Mouse (Mus musculus) hindbrain, embryonic 16.5 days (tissue): ENCODE measurements around the gene Trim17. TPM values are rescaled to one million over a fixed set of nuclear protein-coding genes. Genes with fewer than 3 reads are reported as not detected.

ENCODE experiments used
- ATAC-seq: fragments of 200-750 bp; cut with Nextera tagmentation; 2 replicates; pipeline ENCODE4 v1.8.0; 2017; ENCODE audit warnings: moderate TSS enrichment, moderate library complexity
- H3K27ac ChIP-seq: fragments of 300-500 bp; sonication (generic); 2 replicates; pipeline ENCODE4 v1.5.1; 2014; ENCODE audit warnings: low read depth, mild to moderate bottlenecking, control low read depth, low read length, moderate library complexity
- H3K27me3 ChIP-seq: fragments of 300-500 bp; sonication (generic); replicated peaks from 2 replicates; pipeline ENCODE4 v1.6.1; 2014; ENCODE audit warnings: low read length; ENCODE audit not compliant: control insufficient read depth, insufficient read depth
- H3K36me3 ChIP-seq: fragments of 300-500 bp; sonication (generic); 2 replicates; pipeline ENCODE4 v1.6.1; 2014; ENCODE audit warnings: mild to moderate bottlenecking, low read length, moderate library complexity, mixed read lengths; ENCODE audit not compliant: control insufficient read depth, insufficient read depth
- H3K4me1 ChIP-seq: fragments of 300-500 bp; sonication (generic); 2 replicates; pipeline ENCODE4 v1.6.1; 2014; ENCODE audit warnings: low read depth, low read length; ENCODE audit not compliant: control insufficient read depth, insufficient read depth
- H3K4me2 ChIP-seq: fragments of 300-500 bp; sonication (generic); 2 replicates; pipeline ENCODE4 v1.6.1; 2014; ENCODE audit warnings: mild to moderate bottlenecking, low read length, control low read depth, moderate library complexity
- H3K4me3 ChIP-seq: fragments of 300-500 bp; sonication (generic); 2 replicates; pipeline ENCODE4 v1.5.1; 2014; ENCODE audit warnings: mild to moderate bottlenecking, low read length, control low read depth, moderate library complexity
- H3K9ac ChIP-seq: fragments of 300-500 bp; sonication (generic); 2 replicates; pipeline ENCODE4 v1.6.1; 2014; ENCODE audit warnings: low read depth, mild to moderate bottlenecking, control low read depth, low read length, moderate library complexity
- H3K9me3 ChIP-seq: fragments of 300-500 bp; sonication (generic); 2 replicates; pipeline ENCODE4 v1.6.1; 2014; ENCODE audit warnings: mild to moderate bottlenecking, low read length, moderate library complexity; ENCODE audit not compliant: control insufficient read depth
- WGBS: fragments of 180-500 bp; shearing (Covaris S2); extraction: QIAGEN DNeasy Blood & Tissue Kit; methylation state at CpG from one replicate; pipeline ENCODE4 v1.1.7; 2014; 5-methylcytosine and 5-hydroxymethylcytosine counted together
- polyA plus RNA-seq: library from polyadenylated mRNA; unstranded; fragments of >200 nt; fragmentation: Nextera tagmentation; extraction: Ambion mirVana; gene quantifications from 2 replicates; pipeline ENCODE4 v1.2.1, GENCODE M21; 2015

Trim17 gene
- polyA plus RNA-seq, 1 experiment from 2014 or later: 1.1 TPM

GRCm38 (mm10) chr11:58974414-58974813 is 19.9 kb downstream of the Trim17 start:
- 78% methylated on average over 3 of the region's 3 CpGs for WGBS
- Histone ChIP-seq H3K27me3 (no peaks in the 10 kb centered on the region), H3K9me3 (no peaks in the 10 kb centered on the region), H3K4me3 (no peak overlapping the region), H3K27ac (no peak overlapping the region), H3K9ac (no peak overlapping the region), H3K4me1 (peaks cover 23% of the 10 kb centered on the region), H3K4me2 (no peak overlapping the region), H3K36me3 (peaks cover 4% of the 10 kb centered on the region; the same call in 1 of the 2 replicates)
- no peak for ATAC-seq

GRCm38 (mm10) chr11:58977150-58977549 is 22.7 kb downstream of the Trim17 start:
- peak overlapping the region; percentile 95 for H3K9ac ChIP-seq
- H3K4me2 ChIP-seq: peak overlapping the region; percentile 100
- peaks cover 6% of the 10 kb centered on the region; the same call in 1 of the 2 replicates for H3K36me3 ChIP-seq
- no peaks in the 10 kb centered on the region for H3K9me3 ChIP-seq
- no peak for ATAC-seq
- WGBS: under 1% methylated on average over 29 of the region's 29 CpGs
- peak overlapping the region; percentile 97 for H3K4me3 ChIP-seq
- peaks cover 40% of the 10 kb centered on the region for H3K4me1 ChIP-seq
- no peaks in the 10 kb centered on the region for H3K27me3 ChIP-seq
- peak overlapping the region; percentile 75 for H3K27ac ChIP-seq

- Histone ChIP-seq H3K9ac (peak overlapping the region; percentile 95), H3K27ac (peak overlapping the region; percentile 75), H3K36me3 (peaks cover 8% of the 10 kb centered on the region; the same call in 1 of the 2 replicates), H3K4me2 (peak overlapping the region; percentile 100), H3K4me1 (peaks cover 40% of the 10 kb centered on the region), H3K4me3 (peak overlapping the region; percentile 97), H3K9me3 (no peaks in the 10 kb centered on the region), H3K27me3 (no peaks in the 10 kb centered on the region)
- WGBS: under 1% methylated on average over 21 of the region's 21 CpGs
- peak; percentile 22; the same call in 1 of the 2 replicates for ATAC-seq
Measured at GRCm38 (mm10) chr11:58977607-58978026, 23.1 kb downstream of the Trim17 start.

GRCm38 (mm10) chr11:58978027-58978705 is 23.7 kb downstream of the Trim17 start, which contains the start of gene Trim11:
TSS of gene Trim11 (plus strand) at chr11:58978093.
- Histone ChIP-seq H3K9ac (peak within 1 kb of the TSS; percentile 95), H3K4me1 (peaks cover 40% of the 10 kb centered on the region), H3K4me3 (peak within 1 kb of the TSS; percentile 97), H3K27ac (peak within 1 kb of the TSS; percentile 75), H3K9me3 (no peaks in the 10 kb centered on the region), H3K36me3 (peaks cover 11% of the 10 kb centered on the region; the same call in 1 of the 2 replicates), H3K4me2 (peak within 1 kb of the TSS; percentile 100), H3K27me3 (no peaks in the 10 kb centered on the region)
- peak; percentile 86 for ATAC-seq
- WGBS: under 1% methylated on average over 64 of the region's 64 CpGs

GRCm38 (mm10) chr11:58978706-58979030 is 24.2 kb downstream of the Trim17 start:
- no peaks in the 10 kb centered on the region for H3K9me3 ChIP-seq
- H3K9ac ChIP-seq: peak overlapping the region; percentile 95
- H3K36me3 ChIP-seq: peaks cover 11% of the 10 kb centered on the region
- peaks cover 40% of the 10 kb centered on the region for H3K4me1 ChIP-seq
- peak overlapping the region; percentile 97 for H3K4me3 ChIP-seq
- H3K27ac ChIP-seq: no peak overlapping the region
- 3% methylated on average over 5 of the region's 5 CpGs for WGBS
- ATAC-seq: no peak
- H3K4me2 ChIP-seq: peak overlapping the region; percentile 100
- H3K27me3 ChIP-seq: no peaks in the 10 kb centered on the region

GRCm38 (mm10) chr11:58979183-58979582 is 24.7 kb downstream of the Trim17 start:
- H3K4me3 ChIP-seq: peak overlapping the region; percentile 97
- H3K9me3 ChIP-seq: no peaks in the 10 kb centered on the region
- peaks cover 11% of the 10 kb centered on the region for H3K36me3 ChIP-seq
- H3K27ac ChIP-seq: no peak overlapping the region
- H3K4me1 ChIP-seq: peaks cover 40% of the 10 kb centered on the region
- 87% methylated on average over 3 of the region's 3 CpGs for WGBS
- peak overlapping the region; percentile 50 for H3K9ac ChIP-seq
- peak overlapping the region; percentile 100 for H3K4me2 ChIP-seq
- H3K27me3 ChIP-seq: no peaks in the 10 kb centered on the region
- no peak for ATAC-seq

GRCm38 (mm10) chr11:58979661-58980060 is 25.2 kb downstream of the Trim17 start:
- Histone ChIP-seq H3K4me1 (peaks cover 40% of the 10 kb centered on the region), H3K27ac (no peak overlapping the region), H3K27me3 (no peaks in the 10 kb centered on the region), H3K4me2 (peak overlapping the region; percentile 100), H3K9ac (peak overlapping the region; percentile 50), H3K9me3 (no peaks in the 10 kb centered on the region), H3K4me3 (peak overlapping the region; percentile 97), H3K36me3 (peaks cover 9% of the 10 kb centered on the region)
- WGBS: 78% methylated on average over 7 of the region's 7 CpGs
- no peak for ATAC-seq

GRCm38 (mm10) chr11:58980381-58980990 is 26.0 kb downstream of the Trim17 start:
- Histone ChIP-seq H3K36me3 (peaks cover 15% of the 10 kb centered on the region), H3K27ac (no peak overlapping the region), H3K9me3 (no peaks in the 10 kb centered on the region), H3K9ac (no peak overlapping the region; the same call in 1 of the 2 replicates), H3K4me1 (peaks cover 37% of the 10 kb centered on the region), H3K4me3 (no peak overlapping the region), H3K27me3 (no peaks in the 10 kb centered on the region), H3K4me2 (no peak overlapping the region)
- 61% methylated on average over 5 of the region's 5 CpGs for WGBS
- no peak for ATAC-seq
